Mouse (Mus musculus) stomach, embryonic 16.5 days (tissue): ENCODE results near the gene Kctd19. TPM values are rescaled to one million over a fixed set of nuclear protein-coding genes. Genes with fewer than 3 reads are reported as not detected.

Experiments used
- ATAC-seq: fragments of 200-750 bp; cut with Nextera tagmentation; 2 replicates; pipeline ENCODE4 v1.8.0; 2017; ENCODE audit warnings: moderate number of reproducible peaks, moderate TSS enrichment; ENCODE audit not compliant: insufficient read depth, low FRiP score
- H3K27ac ChIP-seq: fragments of 300-500 bp; sonication (generic); 2 replicates; pipeline ENCODE4 v1.5.1; 2014; ENCODE audit warnings: low read length
- H3K27me3 ChIP-seq: fragments of 300-500 bp; sonication (generic); 2 replicates; pipeline ENCODE4 v1.6.1; 2014; ENCODE audit warnings: low read length, control low read depth, mixed read lengths; ENCODE audit not compliant: control insufficient read depth, insufficient read depth
- H3K36me3 ChIP-seq: fragments of 300-500 bp; sonication (generic); 2 replicates; pipeline ENCODE4 v1.6.1; 2014; ENCODE audit warnings: low read length; ENCODE audit not compliant: control insufficient read depth, insufficient read depth
- H3K4me1 ChIP-seq: fragments of 300-500 bp; sonication (generic); 2 replicates; pipeline ENCODE4 v1.6.1; 2014; ENCODE audit warnings: low read length, control low read depth, mixed read lengths; ENCODE audit not compliant: control insufficient read depth, insufficient read depth
- H3K4me2 ChIP-seq: fragments of 300-500 bp; sonication (generic); 2 replicates; pipeline ENCODE4 v1.6.1; 2014; ENCODE audit warnings: low read depth, low read length, mixed read lengths
- H3K4me3 ChIP-seq: fragments of 300-500 bp; sonication (generic); replicated peaks from 2 replicates; pipeline ENCODE4 v1.5.1; 2014; ENCODE audit warnings: mild to moderate bottlenecking, low read length
- H3K9ac ChIP-seq: fragments of 300-500 bp; sonication (generic); 2 replicates; pipeline ENCODE4 v1.6.1; 2014; ENCODE audit warnings: low read length
- H3K9me3 ChIP-seq: fragments of 300-500 bp; sonication (generic); replicated peaks from 2 replicates; pipeline ENCODE4 v1.6.1; 2016; ENCODE audit warnings: low read length, control low read depth; ENCODE audit not compliant: control insufficient read depth
- WGBS: fragments of 180-500 bp; shearing (Covaris S2); extraction: QIAGEN DNeasy Blood & Tissue Kit; methylation state at CpG from one replicate; pipeline ENCODE4 v1.1.7; 2014; 5-methylcytosine and 5-hydroxymethylcytosine counted together
- polyA plus RNA-seq: library from polyadenylated mRNA; unstranded; fragments of >200 nt; fragmentation: Nextera tagmentation; extraction: Ambion mirVana; gene quantifications from 2 replicates; pipeline ENCODE4 v1.2.1, GENCODE M21; 2015

Gene Kctd19
- polyA plus RNA-seq, 1 experiment from 2014 or later: not detected

- Histone ChIP-seq H3K36me3 (no peaks in the 10 kb centered on the region), H3K9ac (no peak overlapping the region), H3K9me3 (no peaks in the 10 kb centered on the region), H3K4me3 (no peak overlapping the region), H3K4me1 (0 out of 2 replicates have a peak, but pooled peaks cover 10% of the 10 kb centered on the region), H3K27me3 (no peaks in the 10 kb centered on the region), H3K4me2 (no peak overlapping the region), H3K27ac (no peak overlapping the region)
- WGBS: 84% methylated on average over 1 of the region's 1 CpGs
- no peak for ATAC-seq
These were observed 8.8 kb downstream of the Kctd19 start for GRCm38 (mm10) chr8:105404496-105404895.

- no peak overlapping the region for H3K27ac ChIP-seq
These were observed 9.8 kb downstream of the Kctd19 start for GRCm38 (mm10) chr8:105403467-105403866.

DNA sequence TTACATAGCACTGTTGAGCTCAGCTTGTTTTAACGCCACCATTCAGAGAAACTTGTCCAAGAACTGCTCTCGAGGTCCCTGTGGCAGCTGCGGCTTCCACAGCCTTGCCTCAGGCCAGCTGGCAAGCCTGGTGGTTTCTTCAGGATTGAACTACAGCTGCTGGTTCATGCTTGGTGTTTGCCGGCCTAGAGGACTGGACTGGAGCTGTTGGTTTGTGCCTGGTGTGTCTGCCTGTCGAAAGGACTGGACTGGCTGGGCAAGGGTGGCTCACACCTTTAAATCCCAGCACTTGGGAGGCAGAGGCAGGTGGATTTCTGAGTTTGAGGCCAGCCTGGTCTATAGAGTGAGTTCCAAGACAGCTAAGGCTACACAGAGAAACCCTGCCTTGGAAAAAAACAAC, 13.3 kb downstream of the Kctd19 start:
- no peak overlapping the region for H3K4me3 ChIP-seq
- no peak overlapping the region for H3K4me2 ChIP-seq
- no peak overlapping the region for H3K27ac ChIP-seq
- no peak overlapping the region for H3K9ac ChIP-seq
- H3K4me1 ChIP-seq: no peaks in the 10 kb centered on the region
- H3K36me3 ChIP-seq: no peaks in the 10 kb centered on the region
- H3K27me3 ChIP-seq: no peaks in the 10 kb centered on the region
- no peaks in the 10 kb centered on the region for H3K9me3 ChIP-seq
- 86% methylated on average over 5 of the region's 5 CpGs for WGBS
- ATAC-seq: no peak

More at GRCm38 (mm10) chr8:105403467-105403866, 9.8 kb downstream of the Kctd19 start:
- no peak overlapping the region for H3K4me2 ChIP-seq
- H3K36me3 ChIP-seq: no peaks in the 10 kb centered on the region
- no peak overlapping the region for H3K4me3 ChIP-seq
- no peaks in the 10 kb centered on the region for H3K9me3 ChIP-seq
- 60% methylated on average over 8 of the region's 8 CpGs for WGBS
- no peak for ATAC-seq
- H3K4me1 ChIP-seq: 0 out of 2 replicates have a peak, but pooled peaks cover 10% of the 10 kb centered on the region
- H3K27me3 ChIP-seq: no peaks in the 10 kb centered on the region
- H3K9ac ChIP-seq: no peak overlapping the region

- no peak overlapping the region for H3K4me2 ChIP-seq
- no peaks in the 10 kb centered on the region for H3K4me1 ChIP-seq
- WGBS: 30% methylated on average over 3 of the region's 3 CpGs
- H3K9me3 ChIP-seq: no peaks in the 10 kb centered on the region
- no peak for ATAC-seq
- no peak overlapping the region for H3K27ac ChIP-seq
- no peak overlapping the region for H3K9ac ChIP-seq
- H3K36me3 ChIP-seq: no peaks in the 10 kb centered on the region
- no peaks in the 10 kb centered on the region for H3K27me3 ChIP-seq
- H3K4me3 ChIP-seq: no peak overlapping the region
These were observed 15.6 kb downstream of the Kctd19 start for GRCm38 (mm10) chr8:105397747-105398146.

GRCm38 (mm10) chr8:105393915-105394314, 19.4 kb downstream of the Kctd19 start:
- 63% methylated on average over 7 of the region's 7 CpGs for WGBS
- H3K36me3 ChIP-seq: no peaks in the 10 kb centered on the region
- H3K4me2 ChIP-seq: no peak overlapping the region
- H3K4me3 ChIP-seq: no peak overlapping the region
- no peak overlapping the region for H3K27ac ChIP-seq
- no peaks in the 10 kb centered on the region for H3K9me3 ChIP-seq
- no peak for ATAC-seq
- H3K9ac ChIP-seq: no peak overlapping the region
- H3K27me3 ChIP-seq: no peaks in the 10 kb centered on the region
- H3K4me1 ChIP-seq: no peaks in the 10 kb centered on the region

- Histone ChIP-seq H3K4me1 (no peaks in the 10 kb centered on the region), H3K9ac (no peak overlapping the region), H3K36me3 (no peaks in the 10 kb centered on the region), H3K27ac (no peak overlapping the region), H3K27me3 (no peaks in the 10 kb centered on the region), H3K4me2 (no peak overlapping the region), H3K9me3 (no peaks in the 10 kb centered on the region), H3K4me3 (no peak overlapping the region)
- no peak for ATAC-seq
- WGBS: 81% methylated on average over 12 of the region's 12 CpGs
These were observed 20.1 kb downstream of the Kctd19 start for GRCm38 (mm10) chr8:105393089-105393787.

GRCm38 (mm10) chr8:105389096-105389495, 24.2 kb downstream of the Kctd19 start:
- H3K4me3 ChIP-seq: no peak overlapping the region
- WGBS: 53% methylated on average over 6 of the region's 6 CpGs
- H3K9me3 ChIP-seq: no peaks in the 10 kb centered on the region
- H3K27ac ChIP-seq: no peak overlapping the region
- no peaks in the 10 kb centered on the region for H3K27me3 ChIP-seq
- no peaks in the 10 kb centered on the region for H3K36me3 ChIP-seq
- no peak overlapping the region for H3K4me2 ChIP-seq
- H3K4me1 ChIP-seq: no peaks in the 10 kb centered on the region
- ATAC-seq: no peak
- no peak overlapping the region for H3K9ac ChIP-seq

GRCm38 (mm10) chr8:105387151-105387550, 26.2 kb downstream of the Kctd19 start:
- Histone ChIP-seq H3K36me3 (no peaks in the 10 kb centered on the region), H3K4me1 (no peaks in the 10 kb centered on the region), H3K9ac (no peak overlapping the region), H3K4me3 (no peak overlapping the region), H3K9me3 (no peaks in the 10 kb centered on the region), H3K27ac (no peak overlapping the region), H3K27me3 (no peaks in the 10 kb centered on the region), H3K4me2 (no peak overlapping the region)
- 60% methylated on average over 1 of the region's 1 CpGs for WGBS
- ATAC-seq: no peak

GRCm38 (mm10) chr8:105384070-105384469, 29.2 kb downstream of the Kctd19 start:
- no peak overlapping the region for H3K9ac ChIP-seq
- no peaks in the 10 kb centered on the region for H3K9me3 ChIP-seq
- no peak overlapping the region for H3K27ac ChIP-seq
- H3K4me2 ChIP-seq: no peak overlapping the region
- WGBS: 92% methylated on average over 2 of the region's 2 CpGs
- no peaks in the 10 kb centered on the region for H3K36me3 ChIP-seq
- no peaks in the 10 kb centered on the region for H3K4me1 ChIP-seq
- ATAC-seq: no peak
- no peaks in the 10 kb centered on the region for H3K27me3 ChIP-seq
- H3K4me3 ChIP-seq: no peak overlapping the region
